Comparison of ENCODE assay signal across 8 mouse cellular contexts in genomic region chr1:75478916-75479634, GRCm38 (mm10). TPM values are rescaled to one million over a fixed set of nuclear protein-coding genes. Genes with fewer than 3 reads are reported as not detected.
A peak's percentile ranks its signal among the peaks of the same experiment; 100 is the strongest.
DNase-seq lines count a peak whose midpoint lies in the region; ATAC-seq and TF ChIP-seq lines count a peak whose summit lies in the region.

Gene Chpf, minus strand, starts transcription at chr1:75479307.
Gene Tmem198, plus strand, starts transcription at chr1:75479532.

- peak; percentile 89 for ATAC-seq in embryonic facial prominence, embryonic 12.5 days (ENCODE audit: insufficient number of reproducible peaks, insufficient read depth, low FRiP score, low TSS enrichment)
- ATAC-seq in midbrain, embryonic 13.5 days, result peak; percentile 91

- H3K4me2 ChIP-seq in embryonic facial prominence, embryonic 12.5 days (replicated peaks), result peak within 1 kb of the TSS; percentile 87
- H3K4me2 ChIP-seq in midbrain, embryonic 13.5 days (replicated peaks), result peak within 1 kb of the TSS; percentile 88

- H3K36me3 ChIP-seq in embryonic facial prominence, embryonic 12.5 days, result peaks cover 25% of the 10 kb centered on the region
- H3K36me3 ChIP-seq in limb, embryonic 10.5 days, result peaks cover 31% of the 10 kb centered on the region
- peaks cover 44% of the 10 kb centered on the region for H3K36me3 ChIP-seq in midbrain, embryonic 13.5 days
- peaks cover 12% of the 10 kb centered on the region; the same call in 1 of the 2 replicates for H3K36me3 ChIP-seq in small intestine, adult 2 months (ENCODE audit: control insufficient read depth, insufficient read depth, low read length)

- DNase-seq in 3134 (ENCODE audit: extremely low read depth, insufficient read length, low spot score), result peak; percentile 96
- peak; percentile 98 to 99 for DNase-seq in adrenal gland, postnatal 36 days
- peak; percentile 95 to 96 for DNase-seq in heart, adult 18-20 months
- DNase-seq in kidney, adult 18-20 months, result peak; percentile 97
- DNase-seq in limb, embryonic 10.5 days (ENCODE audit: low spot score), result peak; percentile 100

- no peaks in the 10 kb centered on the region for H3K9me3 ChIP-seq in embryonic facial prominence, embryonic 12.5 days
- H3K9me3 ChIP-seq in limb, embryonic 10.5 days (replicated peaks), result no peaks in the 10 kb centered on the region
- no peaks in the 10 kb centered on the region for H3K9me3 ChIP-seq in midbrain, embryonic 13.5 days

- peak; percentile 31; the same call in 1 of the 2 replicates for TF ChIP-seq POLR2A in small intestine, adult 2 months (IDR thresholded peaks at IDR 0.05; ENCODE audit: low read depth, low read length)

- under 1% methylated on average over 76 of the region's 76 CpGs for WGBS in embryonic facial prominence, embryonic 12.5 days
- WGBS in limb, embryonic 10.5 days, result under 1% methylated on average over 76 of the region's 76 CpGs
- WGBS in midbrain, embryonic 13.5 days, result under 1% methylated on average over 59 of the region's 76 CpGs
- WGBS in small intestine, adult 2 months, result under 1% methylated on average over 76 of the region's 76 CpGs

- peak within 1 kb of the TSS; percentile 74 for H3K9ac ChIP-seq in embryonic facial prominence, embryonic 12.5 days
- H3K9ac ChIP-seq in midbrain, embryonic 13.5 days (replicated peaks), result peak within 1 kb of the TSS; percentile 93

- no peak for TF ChIP-seq CTCF in small intestine, adult 2 months (IDR thresholded peaks at IDR 0.05; ENCODE audit: extremely low read depth, insufficient read length, insufficient replicate concordance, low read depth, low read length)

- peak within 1 kb of the TSS; percentile 81 for H3K27ac ChIP-seq in embryonic facial prominence, embryonic 12.5 days
- H3K27ac ChIP-seq in limb, embryonic 10.5 days, result peak within 1 kb of the TSS; percentile 86
- peak within 1 kb of the TSS; percentile 90 for H3K27ac ChIP-seq in midbrain, embryonic 13.5 days
- H3K27ac ChIP-seq in small intestine, adult 2 months (ENCODE audit: insufficient read depth, low read depth, low read length), result peak within 1 kb of the TSS; percentile 63

- peaks cover 41% of the 10 kb centered on the region for H3K27me3 ChIP-seq in embryonic facial prominence, embryonic 12.5 days
- peaks cover 73% of the 10 kb centered on the region for H3K27me3 ChIP-seq in limb, embryonic 10.5 days (ENCODE audit: low read depth, poor library complexity, severe bottlenecking)
- H3K27me3 ChIP-seq in midbrain, embryonic 13.5 days, result peaks cover 29% of the 10 kb centered on the region
- H3K27me3 ChIP-seq in small intestine, adult 2 months (ENCODE audit: control insufficient read depth, insufficient read depth, low read length), result peaks cover 2% of the 10 kb centered on the region; the same call in 1 of the 2 replicates

- peaks cover 23% of the 10 kb centered on the region for H3K4me1 ChIP-seq in embryonic facial prominence, embryonic 12.5 days
- H3K4me1 ChIP-seq in limb, embryonic 10.5 days, result peaks cover 43% of the 10 kb centered on the region
- H3K4me1 ChIP-seq in midbrain, embryonic 13.5 days (replicated peaks), result peaks cover 61% of the 10 kb centered on the region
- peaks cover 13% of the 10 kb centered on the region for H3K4me1 ChIP-seq in small intestine, adult 2 months (ENCODE audit: control insufficient read depth, insufficient read depth, insufficient read length, low read length)

- peak within 1 kb of the TSS; percentile 73 for H3K4me3 ChIP-seq in embryonic facial prominence, embryonic 12.5 days
- peak within 1 kb of the TSS; percentile 88 for H3K4me3 ChIP-seq in limb, embryonic 10.5 days
- peak within 1 kb of the TSS; percentile 85 for H3K4me3 ChIP-seq in midbrain, embryonic 13.5 days (replicated peaks)
- H3K4me3 ChIP-seq in small intestine, adult 2 months (ENCODE audit: low read depth, low read length), result peak within 1 kb of the TSS; percentile 88

RNA-seq across cellular contexts. Expression of gene Chpf, which starts in this region (rescaled TPM):
- 10 to 100 TPM; 55.3 to 63.1 TPM for total RNA-seq in adrenal gland, postnatal 36 days (2021)
- polyA plus RNA-seq in embryonic facial prominence, embryonic 12.5 days (2016; fragmentation: Nextera tagmentation; extraction: Ambion mirVana), result 32.5 and 33.5 TPM in 2 replicates
- 10 to 100 TPM; 22.0 to 22.4 TPM for total RNA-seq in heart, adult 18-20 months (2021)
- 23.7 and 28.8 TPM in 2 replicates for polyA plus RNA-seq in limb, embryonic 10.5 days (2016; fragmentation: Nextera tagmentation; extraction: Ambion mirVana)
- 25.1 and 28.7 TPM in 2 replicates for polyA plus RNA-seq in midbrain, embryonic 13.5 days (2015; fragmentation: Nextera tagmentation; extraction: Ambion mirVana)
- polyA plus RNA-seq in small intestine, adult 2 months (2012; rRNA removed), result 29.8 and 40.2 TPM in 2 replicates

RNA-seq across cellular contexts. Expression of gene Tmem198, which starts in this region (rescaled TPM):
- 1 to 10 TPM; 2.6 to 4.1 TPM for total RNA-seq in adrenal gland, postnatal 36 days (2021)
- 2.5 and 3.1 TPM in 2 replicates for polyA plus RNA-seq in embryonic facial prominence, embryonic 12.5 days (2016; fragmentation: Nextera tagmentation; extraction: Ambion mirVana)
- total RNA-seq in heart, adult 18-20 months (2021), result under 1 TPM; 0.30 to 0.46 TPM
- polyA plus RNA-seq in limb, embryonic 10.5 days (2016; fragmentation: Nextera tagmentation; extraction: Ambion mirVana), result 0.35 and 0.69 TPM in 2 replicates
- polyA plus RNA-seq in midbrain, embryonic 13.5 days (2015; fragmentation: Nextera tagmentation; extraction: Ambion mirVana), result 46.1 and 47.3 TPM in 2 replicates
- polyA plus RNA-seq in small intestine, adult 2 months (2012; rRNA removed), result 2.7 and 3.6 TPM in 2 replicates

Comparison
In these comparisons a context has a peak if more than half of its experiments do, and no peak if none do; other contexts are left out.
1. Peak in every context shown above with its lines: DNase-seq, ATAC-seq, H3K4me3 ChIP-seq and H3K27ac ChIP-seq.
2. RNA of gene Tmem198 (polyA plus RNA-seq): 46.1 to 47.3 TPM in midbrain, embryonic 13.5 days; 2.7 to 3.6 TPM in small intestine, adult 2 months, 2.5 to 3.1 TPM in embryonic facial prominence, embryonic 12.5 days and 0.35 to 0.69 TPM in limb, embryonic 10.5 days; every median in the first group is over 10 times any median in the second.